Mouse (Mus musculus) layer of hippocampus, adult 11-12 months (tissue): ENCODE data around the gene Spx.
A peak's percentile ranks its signal among the peaks of the same experiment; 100 is the strongest.

Source experiments
- DNase-seq: peaks from one replicate; pipeline ENCODE4 v3.0.0; 2022; ENCODE audit warnings: low spot score

Spx gene

GRCm38 (mm10) chr6:142412906-142413491, at the start of gene Spx:
Spx (plus strand) TSS chr6:142413441.
- no peak for DNase-seq

GRCm38 (mm10) chr6:142365742-142366472, 47.3 kb upstream of the Spx start:
- DNase-seq, result no peak

- DNase-seq, result no peak
Measured at GRCm38 (mm10) chr6:142366473-142367018, 46.7 kb upstream of the Spx start.

- no peak for DNase-seq
Measured at GRCm38 (mm10) chr6:142367565-142367964, 45.7 kb upstream of the Spx start.

GRCm38 (mm10) chr6:142369568-142369967, 43.7 kb upstream of the Spx start:
- DNase-seq, result no peak

- no peak for DNase-seq
Measured at GRCm38 (mm10) chr6:142377081-142377480, 36.2 kb upstream of the Spx start.

- no peak for DNase-seq
Measured at GRCm38 (mm10) chr6:142378576-142379330, 34.5 kb upstream of the Spx start.

- DNase-seq, result no peak
Measured at GRCm38 (mm10) chr6:142379961-142380360, 33.3 kb upstream of the Spx start.

- no peak for DNase-seq
Measured at GRCm38 (mm10) chr6:142381615-142382014, 31.6 kb upstream of the Spx start.

GRCm38 (mm10) chr6:142384521-142384920, 28.7 kb upstream of the Spx start:
- no peak for DNase-seq

- DNase-seq, result no peak
Measured at GRCm38 (mm10) chr6:142386285-142387010, 26.8 kb upstream of the Spx start.

- peak; percentile 98 for DNase-seq
Measured at GRCm38 (mm10) chr6:142387011-142387754, 26.1 kb upstream of the Spx start, which contains the start of the genes Recql and Golt1b. Recql (minus strand) TSS chr6:142387087. Golt1b (plus strand) TSS chr6:142387221.

- no peak for DNase-seq
Measured at GRCm38 (mm10) chr6:142387755-142388271, 25.4 kb upstream of the Spx start.

GRCm38 (mm10) chr6:142389101-142389500, 24.1 kb upstream of the Spx start:
- DNase-seq, result no peak

- DNase-seq, result no peak
Measured at GRCm38 (mm10) chr6:142392312-142392711, 20.9 kb upstream of the Spx start.

GRCm38 (mm10) chr6:142394669-142395068, 18.6 kb upstream of the Spx start:
- DNase-seq, result peak; percentile 43

- DNase-seq, result no peak
Measured at GRCm38 (mm10) chr6:142395756-142396155, 17.5 kb upstream of the Spx start.

GRCm38 (mm10) chr6:142411140-142411539, 2.1 kb upstream of the Spx start:
- no peak for DNase-seq

GRCm38 (mm10) chr6:142413845-142414244, 604 bp downstream of the Spx start:
- DNase-seq, result no peak

GRCm38 (mm10) chr6:142414597-142414996, 1.4 kb downstream of the Spx start:
- no peak for DNase-seq

- no peak for DNase-seq
Measured at GRCm38 (mm10) chr6:142424976-142425375, 11.7 kb downstream of the Spx start.
